Mouse (Mus musculus) thymus, adult 2 months (tissue): Measurements from ENCODE around the gene Rasa3.

ENCODE experiments used
- CTCF ChIP-seq: fragments of 200-500 bp; IDR thresholded peaks from 2 replicates; pipeline ENCODE4 v1.5.1; 2012; ENCODE audit warnings: mild to moderate bottlenecking, control low read depth, low read length, moderate library complexity, borderline replicate concordance; ENCODE audit not compliant: control insufficient read depth, poor library complexity, insufficient read depth; ENCODE audit errors: extremely low read depth
- POLR2A ChIP-seq: fragments of 200-500 bp; IDR thresholded peaks from 2 replicates; pipeline ENCODE4 v1.6.1; 2012; ENCODE audit warnings: mild to moderate bottlenecking, low read length, control low read depth, moderate library complexity; ENCODE audit not compliant: control insufficient read depth, poor library complexity, insufficient read depth; ENCODE audit errors: extremely low read depth

GRCm38 (mm10) chr8:13531602-13532171 is 145.7 kb downstream of the Rasa3 start:
- TF ChIP-seq CTCF (no peak), POLR2A (no peak)
